Mouse (Mus musculus): ENCODE measurements around the gene Mpzl3. TPM values are rescaled to one million over a fixed set of nuclear protein-coding genes. Genes with fewer than 3 reads are reported as not detected.

The Mpzl3 gene
- polyA plus RNA-seq, 1 experiment from 2014 or later = 4.0 TPM

GRCm38 (mm10) chr9:45098426-45098825 lies 43.4 kb downstream of the Mpzl3 start:
- no peaks in the 10 kb centered on the region for H3K9me3 ChIP-seq (ENCODE audit: control insufficient read depth, low read length)
- no peak overlapping the region for H3K4me3 ChIP-seq (ENCODE audit: low read depth, low read length)
- no peak overlapping the region for H3K27ac ChIP-seq (replicated peaks; ENCODE audit: low read depth, low read length)
- H3K9ac ChIP-seq (ENCODE audit: low read depth, low read length) = no peak overlapping the region
- 52% methylated on average over 3 of the region's 3 CpGs for WGBS
- no peak overlapping the region for H3K4me2 ChIP-seq (ENCODE audit: low read depth, low read length)
- H3K27me3 ChIP-seq (replicated peaks; ENCODE audit: control insufficient read depth, insufficient read depth, low read length) = no peaks in the 10 kb centered on the region
- ATAC-seq (ENCODE audit: low read depth) = no peak
- H3K36me3 ChIP-seq (ENCODE audit: control insufficient read depth, insufficient read depth, low read length) = no peaks in the 10 kb centered on the region
- no peaks in the 10 kb centered on the region for H3K4me1 ChIP-seq (ENCODE audit: control insufficient read depth, insufficient read depth, low read length)
- no peak for DNase-seq (ENCODE audit: low spot score)

- no peak overlapping the region for H3K27ac ChIP-seq (replicated peaks; ENCODE audit: low read depth, low read length)
- no peak for DNase-seq (ENCODE audit: low spot score)
Measured at GRCm38 (mm10) chr9:45102528-45102927, 47.5 kb downstream of the Mpzl3 start.

GRCm38 (mm10) chr9:45103211-45103979 lies 48.4 kb downstream of the Mpzl3 start:
- no peak for DNase-seq (ENCODE audit: low spot score)

More at GRCm38 (mm10) chr9:45102528-45102927, 47.5 kb downstream of the Mpzl3 start:
- Histone ChIP-seq H3K4me2 (ENCODE audit: low read depth, low read length) (no peak overlapping the region), H3K27me3 (replicated peaks; ENCODE audit: control insufficient read depth, insufficient read depth, low read length) (no peaks in the 10 kb centered on the region), H3K4me3 (ENCODE audit: low read depth, low read length) (no peak overlapping the region), H3K9ac (ENCODE audit: low read depth, low read length) (no peak overlapping the region), H3K9me3 (ENCODE audit: control insufficient read depth, low read length) (no peaks in the 10 kb centered on the region), H3K4me1 (ENCODE audit: control insufficient read depth, insufficient read depth, low read length) (no peaks in the 10 kb centered on the region), H3K36me3 (ENCODE audit: control insufficient read depth, insufficient read depth, low read length) (no peaks in the 10 kb centered on the region)
- ATAC-seq (ENCODE audit: low read depth) = no peak
- WGBS = 57% methylated on average over 1 of the region's 1 CpGs

GRCm38 (mm10) chr9:45105596-45106374 lies 50.8 kb downstream of the Mpzl3 start:
- Histone ChIP-seq H3K36me3 (ENCODE audit: control insufficient read depth, insufficient read depth, low read length) (no peaks in the 10 kb centered on the region), H3K4me1 (ENCODE audit: control insufficient read depth, insufficient read depth, low read length) (no peaks in the 10 kb centered on the region), H3K27ac (replicated peaks; ENCODE audit: low read depth, low read length) (no peak overlapping the region), H3K27me3 (replicated peaks; ENCODE audit: control insufficient read depth, insufficient read depth, low read length) (no peaks in the 10 kb centered on the region), H3K4me2 (ENCODE audit: low read depth, low read length) (no peak overlapping the region), H3K9ac (ENCODE audit: low read depth, low read length) (no peak overlapping the region), H3K4me3 (ENCODE audit: low read depth, low read length) (no peak overlapping the region), H3K9me3 (ENCODE audit: control insufficient read depth, low read length) (no peaks in the 10 kb centered on the region)
- 86% methylated on average over 2 of the region's 2 CpGs for WGBS
- ATAC-seq (ENCODE audit: low read depth) = no peak
- DNase-seq (ENCODE audit: low spot score) = no peak

More at GRCm38 (mm10) chr9:45103211-45103979, 48.4 kb downstream of the Mpzl3 start:
- Histone ChIP-seq H3K4me3 (ENCODE audit: low read depth, low read length) (no peak overlapping the region), H3K27me3 (replicated peaks; ENCODE audit: control insufficient read depth, insufficient read depth, low read length) (no peaks in the 10 kb centered on the region), H3K4me1 (ENCODE audit: control insufficient read depth, insufficient read depth, low read length) (no peaks in the 10 kb centered on the region), H3K36me3 (ENCODE audit: control insufficient read depth, insufficient read depth, low read length) (no peaks in the 10 kb centered on the region), H3K27ac (replicated peaks; ENCODE audit: low read depth, low read length) (no peak overlapping the region), H3K9ac (ENCODE audit: low read depth, low read length) (no peak overlapping the region), H3K4me2 (ENCODE audit: low read depth, low read length) (no peak overlapping the region), H3K9me3 (ENCODE audit: control insufficient read depth, low read length) (no peaks in the 10 kb centered on the region)
- 49% methylated on average over 11 of the region's 11 CpGs for WGBS
- ATAC-seq (ENCODE audit: low read depth) = no peak

- ATAC-seq (ENCODE audit: low read depth) (peak; percentile 83), DNase-seq (ENCODE audit: low spot score) (peak; percentile 90)
- peak overlapping the region; percentile 40 for H3K4me3 ChIP-seq (ENCODE audit: low read depth, low read length)
- WGBS = 3% methylated on average over 14 of the region's 14 CpGs
- no peaks in the 10 kb centered on the region for H3K27me3 ChIP-seq (replicated peaks; ENCODE audit: control insufficient read depth, insufficient read depth, low read length)
- no peaks in the 10 kb centered on the region for H3K36me3 ChIP-seq (ENCODE audit: control insufficient read depth, insufficient read depth, low read length)
- H3K9me3 ChIP-seq (ENCODE audit: control insufficient read depth, low read length) = no peaks in the 10 kb centered on the region
- H3K27ac ChIP-seq (replicated peaks; ENCODE audit: low read depth, low read length) = peak overlapping the region; percentile 40; the same call in 1 of the 2 replicates
- peak overlapping the region; percentile 64 for H3K4me2 ChIP-seq (ENCODE audit: low read depth, low read length)
- H3K9ac ChIP-seq (ENCODE audit: low read depth, low read length) = peak overlapping the region; percentile 59
- peaks cover 14% of the 10 kb centered on the region for H3K4me1 ChIP-seq (ENCODE audit: control insufficient read depth, insufficient read depth, low read length)
Measured at GRCm38 (mm10) chr9:45115706-45116105, 60.7 kb downstream of the Mpzl3 start.

GRCm38 (mm10) chr9:45116819-45117218 lies 61.8 kb downstream of the Mpzl3 start:
- WGBS = 62% methylated on average over 9 of the region's 9 CpGs
- Histone ChIP-seq H3K27ac (replicated peaks; ENCODE audit: low read depth, low read length) (no peak overlapping the region), H3K9ac (ENCODE audit: low read depth, low read length) (no peak overlapping the region), H3K36me3 (ENCODE audit: control insufficient read depth, insufficient read depth, low read length) (no peaks in the 10 kb centered on the region), H3K4me2 (ENCODE audit: low read depth, low read length) (no peak overlapping the region), H3K9me3 (ENCODE audit: control insufficient read depth, low read length) (no peaks in the 10 kb centered on the region), H3K27me3 (replicated peaks; ENCODE audit: control insufficient read depth, insufficient read depth, low read length) (no peaks in the 10 kb centered on the region), H3K4me3 (ENCODE audit: low read depth, low read length) (no peak overlapping the region), H3K4me1 (ENCODE audit: control insufficient read depth, insufficient read depth, low read length) (peaks cover 14% of the 10 kb centered on the region)
- ATAC-seq (ENCODE audit: low read depth) = no peak
- no peak for DNase-seq (ENCODE audit: low spot score)

GRCm38 (mm10) chr9:45117741-45118431 lies 62.9 kb downstream of the Mpzl3 start, which contains the start of gene Scn2b:
TSS of gene Scn2b (plus strand) at chr9:45117782.
- peak; percentile 56; the same call in 1 of the 2 replicates for ATAC-seq (ENCODE audit: low read depth)
- H3K27ac ChIP-seq (replicated peaks; ENCODE audit: low read depth, low read length) = peak within 1 kb of the TSS; percentile 88
- WGBS = 3% methylated on average over 12 of the region's 13 CpGs
- no peaks in the 10 kb centered on the region for H3K27me3 ChIP-seq (replicated peaks; ENCODE audit: control insufficient read depth, insufficient read depth, low read length)
- H3K9me3 ChIP-seq (ENCODE audit: control insufficient read depth, low read length) = no peaks in the 10 kb centered on the region
- H3K4me3 ChIP-seq (ENCODE audit: low read depth, low read length) = peak within 1 kb of the TSS; percentile 67
- peak; percentile 68 for DNase-seq (ENCODE audit: low spot score)
- H3K4me1 ChIP-seq (ENCODE audit: control insufficient read depth, insufficient read depth, low read length) = peaks cover 14% of the 10 kb centered on the region
- peak within 1 kb of the TSS; percentile 74 for H3K4me2 ChIP-seq (ENCODE audit: low read depth, low read length)
- no peaks in the 10 kb centered on the region for H3K36me3 ChIP-seq (ENCODE audit: control insufficient read depth, insufficient read depth, low read length)
- peak within 1 kb of the TSS; percentile 83 for H3K9ac ChIP-seq (ENCODE audit: low read depth, low read length)

- Histone ChIP-seq H3K4me1 (ENCODE audit: control insufficient read depth, insufficient read depth, low read length) (peaks cover 14% of the 10 kb centered on the region), H3K4me3 (ENCODE audit: low read depth, low read length) (peak overlapping the region; percentile 67), H3K36me3 (ENCODE audit: control insufficient read depth, insufficient read depth, low read length) (no peaks in the 10 kb centered on the region), H3K27me3 (replicated peaks; ENCODE audit: control insufficient read depth, insufficient read depth, low read length) (no peaks in the 10 kb centered on the region), H3K27ac (replicated peaks; ENCODE audit: low read depth, low read length) (peak overlapping the region; percentile 88; the same call in 1 of the 2 replicates), H3K4me2 (ENCODE audit: low read depth, low read length) (peak overlapping the region; percentile 74), H3K9ac (ENCODE audit: low read depth, low read length) (peak overlapping the region; percentile 83), H3K9me3 (ENCODE audit: control insufficient read depth, low read length) (no peaks in the 10 kb centered on the region)
- no peak for ATAC-seq (ENCODE audit: low read depth)
- DNase-seq (ENCODE audit: low spot score) = no peak
- 19% methylated on average over 10 of the region's 10 CpGs for WGBS
Measured at GRCm38 (mm10) chr9:45118552-45118951, 63.6 kb downstream of the Mpzl3 start.
